Mouse (Mus musculus) G1E (cell line): ENCODE measurements at regions not wholly inside any gene's neighbourhood (a gene's known extent, or its start where the extent isn't known, plus 50 kb on each side); places are given as distances from the start of the nearest gene placed in this dataset.

Experiments
- ATAC-seq: 2 replicates; pipeline ENCODE4 v1.8.0; 2016; ENCODE audit warnings: mild to moderate bottlenecking; ENCODE audit not compliant: insufficient number of reproducible peaks, poor library complexity, low FRiP score, severe bottlenecking; ENCODE audit errors: extremely low read depth
- DNase-seq: peaks from one replicate; pipeline ENCODE4 v3.0.0; 2012; ENCODE audit warnings: low spot score
- H3K27me3 ChIP-seq: 2 replicates; pipeline ENCODE4 v1.6.1; 2012; ENCODE audit warnings: mild to moderate bottlenecking, low read length, inconsistent platforms; ENCODE audit not compliant: insufficient read depth
- H3K36me3 ChIP-seq: replicated peaks from 2 replicates; pipeline ENCODE3; 2012; ENCODE audit warnings: mild to moderate bottlenecking, inconsistent platforms
- H3K4me1 ChIP-seq: 2 replicates; pipeline ENCODE4 v1.6.1; 2012; ENCODE audit warnings: low read depth, low read length, inconsistent platforms, mixed read lengths; ENCODE audit not compliant: insufficient read depth
- H3K4me3 ChIP-seq: 2 replicates; pipeline ENCODE4 v1.5.1; 2012; ENCODE audit warnings: low read depth, mild to moderate bottlenecking, inconsistent platforms, low read length, moderate library complexity, mixed read lengths
- H3K9me3 ChIP-seq: replicated peaks from 2 replicates; pipeline ENCODE4 v1.6.1; 2012; ENCODE audit warnings: inconsistent platforms
- CTCF ChIP-seq: IDR thresholded peaks from 2 replicates; pipeline ENCODE4 v1.5.1; 2012; ENCODE audit warnings: low read depth, low read length, inconsistent platforms, mixed read lengths
- GATA1 ChIP-seq: IDR thresholded peaks from 2 replicates; pipeline ENCODE4 v1.6.1; 2012; ENCODE audit warnings: borderline replicate concordance, low read length, inconsistent platforms, mixed read lengths
- GATA2 ChIP-seq: IDR thresholded peaks from 2 replicates; pipeline ENCODE4 v1.6.1; 2012; ENCODE audit warnings: low read depth, low read length, inconsistent platforms, borderline replicate concordance
- POLR2AphosphoS5 ChIP-seq: IDR thresholded peaks from 2 replicates; pipeline ENCODE4 v1.6.1; 2012; ENCODE audit warnings: low read depth, low read length, inconsistent platforms; ENCODE audit not compliant: insufficient replicate concordance
- TAL1 ChIP-seq: conservative IDR thresholded peaks from 2 replicates; pipeline ENCODE4 v1.6.1; 2012; ENCODE audit warnings: low read depth, low read length, inconsistent platforms, mixed read lengths

DNA sequence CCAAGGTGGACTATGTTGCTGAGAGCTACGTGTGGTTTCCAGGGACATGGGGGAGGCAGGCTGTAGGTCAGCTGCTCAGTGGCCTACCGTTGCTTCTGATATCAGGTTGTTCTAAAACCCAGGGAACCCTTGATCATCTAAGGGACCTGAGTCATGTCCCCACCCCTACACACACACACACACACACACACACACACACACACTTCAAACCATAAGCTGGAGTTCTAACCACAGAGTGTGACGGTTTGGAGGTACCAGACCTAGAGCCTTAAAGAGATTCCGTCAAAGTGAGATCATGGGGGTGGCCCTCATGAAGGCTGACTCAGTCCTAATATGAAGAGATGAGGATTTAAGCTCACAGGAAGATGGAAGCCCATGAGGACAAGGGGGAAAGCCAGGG is 130.8 kb upstream of the Id2 start:
- H3K4me3 ChIP-seq = no peak overlapping the region
- DNase-seq (no peak), ATAC-seq (no peak)
- H3K27me3 ChIP-seq = no peaks in the 10 kb centered on the region
- H3K9me3 ChIP-seq = peaks cover 94% of the 10 kb centered on the region
- no peaks in the 10 kb centered on the region for H3K4me1 ChIP-seq
- TF ChIP-seq TAL1 (no peak), GATA1 (no peak), GATA2 (no peak), CTCF (no peak), POLR2AphosphoS5 (no peak)
- H3K36me3 ChIP-seq = no peaks in the 10 kb centered on the region

DNA sequence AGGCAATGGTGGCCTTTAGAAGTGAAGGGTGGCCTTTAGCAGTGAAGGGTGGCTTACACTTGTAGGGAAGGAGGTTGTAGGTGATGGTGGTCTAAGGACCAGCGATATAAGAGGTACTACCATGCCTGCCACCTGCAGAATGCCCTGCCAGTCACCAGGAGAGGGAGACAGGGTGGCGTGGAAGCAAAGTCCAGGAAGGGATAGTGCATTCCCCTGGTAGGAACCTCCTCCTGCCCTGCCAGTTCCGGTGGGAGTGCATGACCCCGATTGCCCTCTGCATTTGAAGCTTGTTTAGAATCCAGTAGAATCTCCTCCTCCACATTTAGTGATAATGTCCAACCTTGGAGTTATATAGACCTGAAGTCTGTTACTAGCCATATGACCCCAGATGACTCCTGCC is 127.7 kb upstream of the Id2 start:
- Histone ChIP-seq H3K27me3 (no peaks in the 10 kb centered on the region), H3K9me3 (peaks cover 93% of the 10 kb centered on the region), H3K4me3 (no peak overlapping the region), H3K4me1 (no peaks in the 10 kb centered on the region), H3K36me3 (no peaks in the 10 kb centered on the region)
- ATAC-seq = no peak
- DNase-seq = no peak
- TF ChIP-seq CTCF = no peak

DNA sequence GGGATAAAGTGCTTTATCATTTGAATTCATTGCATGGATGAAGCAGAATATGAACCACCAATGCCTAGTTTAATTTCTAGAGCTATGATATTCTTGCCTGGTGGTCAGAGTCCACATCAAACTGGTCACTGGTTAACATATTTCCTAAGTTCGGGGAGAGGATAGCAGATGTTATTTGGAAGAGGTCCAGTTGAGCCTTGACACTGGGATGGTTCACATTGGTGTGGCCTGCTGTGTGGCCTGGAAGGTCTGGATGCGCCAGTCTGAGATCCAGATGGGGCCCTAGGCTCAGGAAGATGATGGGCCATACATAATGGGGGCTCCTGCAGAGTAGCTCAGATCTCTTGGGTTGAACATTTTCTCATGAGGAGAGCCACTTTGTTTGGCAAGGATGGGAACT is 127.3 kb upstream of the Id2 start:
- no peaks in the 10 kb centered on the region for H3K27me3 ChIP-seq
- TF ChIP-seq GATA2 (no peak), CTCF (no peak), POLR2AphosphoS5 (no peak), TAL1 (no peak), GATA1 (no peak)
- H3K4me1 ChIP-seq = no peaks in the 10 kb centered on the region
- no peak overlapping the region for H3K4me3 ChIP-seq
- H3K36me3 ChIP-seq = no peaks in the 10 kb centered on the region
- peaks cover 95% of the 10 kb centered on the region for H3K9me3 ChIP-seq
- ATAC-seq = no peak
- no peak for DNase-seq

DNA sequence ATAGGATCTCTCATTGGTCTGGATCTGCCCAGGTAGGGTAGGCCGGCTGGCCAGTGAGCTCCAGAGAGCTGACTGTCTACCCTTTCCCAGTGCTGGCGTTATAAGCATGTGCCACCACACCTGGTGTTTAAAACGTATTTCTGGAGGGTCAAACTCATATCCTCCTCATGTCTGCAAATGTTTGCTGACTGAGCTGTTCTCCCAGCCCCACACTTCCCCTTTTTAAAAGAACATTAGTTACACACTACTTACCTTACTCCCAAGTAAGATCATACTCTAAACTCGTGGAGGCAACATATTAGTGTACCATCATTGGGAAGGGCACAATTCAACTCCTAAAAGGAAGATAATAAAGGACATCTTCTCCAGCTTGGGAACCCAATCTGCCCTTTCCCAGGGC is 126.6 kb upstream of the Id2 start:
- no peaks in the 10 kb centered on the region for H3K4me1 ChIP-seq
- no peaks in the 10 kb centered on the region for H3K36me3 ChIP-seq
- H3K4me3 ChIP-seq = no peak overlapping the region
- DNase-seq (no peak), ATAC-seq (no peak)
- no peaks in the 10 kb centered on the region for H3K27me3 ChIP-seq
- no peak for TF ChIP-seq TAL1
- TF ChIP-seq CTCF = no peak
- H3K9me3 ChIP-seq = peaks cover 92% of the 10 kb centered on the region

DNA sequence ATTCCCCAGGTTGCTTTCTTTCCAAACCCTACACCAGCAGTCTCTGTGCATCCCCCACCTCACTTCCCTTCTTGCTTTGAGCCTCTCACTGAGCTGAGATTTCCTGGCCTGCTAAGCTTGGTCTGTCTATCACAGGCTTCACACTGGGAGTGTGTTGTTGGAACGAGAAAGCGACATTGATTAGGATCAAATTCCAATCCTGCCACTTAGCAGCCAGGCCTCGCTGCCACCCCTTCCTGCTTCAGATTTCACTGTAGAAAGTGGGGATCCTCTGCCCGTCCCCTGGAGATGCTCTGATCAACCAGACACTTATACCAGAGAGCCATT is 123.8 kb upstream of the Id2 start:
- ATAC-seq = no peak

DNA sequence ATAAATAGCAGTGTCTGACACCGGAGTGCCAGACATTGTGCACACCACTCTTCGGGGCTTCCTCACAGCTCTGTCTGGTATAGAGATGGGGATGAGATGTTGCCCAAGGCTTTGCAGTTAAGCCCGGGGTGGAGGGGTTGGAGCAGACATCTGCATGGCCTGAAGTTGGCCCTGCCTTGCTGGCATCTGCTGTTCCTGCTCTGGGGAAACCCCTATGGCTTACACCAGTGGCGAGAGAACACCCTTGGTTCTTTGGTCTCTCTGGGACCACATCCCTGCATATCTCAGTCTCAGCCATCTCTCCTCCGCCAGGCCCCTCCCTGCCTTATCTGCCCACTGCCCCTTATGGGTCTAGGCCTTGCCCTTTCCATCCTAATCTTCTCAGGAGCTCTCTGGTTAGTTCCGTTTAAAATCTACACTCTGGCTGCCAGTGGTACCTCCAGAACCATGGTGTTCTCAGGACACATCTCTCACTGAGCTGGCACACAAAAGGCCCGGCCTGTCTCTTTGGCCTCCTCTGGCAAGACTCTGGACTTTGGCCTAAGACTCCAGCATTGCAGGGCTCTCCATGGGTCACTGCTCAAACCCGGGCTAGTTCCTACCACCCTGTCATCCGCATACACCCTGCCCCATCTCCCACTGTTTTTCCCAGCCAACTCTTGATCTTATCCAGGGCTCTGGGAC is 123.3 kb upstream of the Id2 start:
- Histone ChIP-seq H3K9me3 (peaks cover 94% of the 10 kb centered on the region), H3K4me3 (no peak overlapping the region), H3K4me1 (no peaks in the 10 kb centered on the region), H3K36me3 (no peaks in the 10 kb centered on the region), H3K27me3 (no peaks in the 10 kb centered on the region)
- no peak for TF ChIP-seq TAL1
- DNase-seq (no peak), ATAC-seq (no peak)

More for the DNA sequence above, 123.8 kb upstream of the Id2 start:
- H3K27me3 ChIP-seq = no peaks in the 10 kb centered on the region
- TF ChIP-seq POLR2AphosphoS5 (no peak), CTCF (no peak), GATA2 (no peak), TAL1 (no peak), GATA1 (no peak)
- H3K4me1 ChIP-seq = no peaks in the 10 kb centered on the region
- H3K9me3 ChIP-seq = peaks cover 94% of the 10 kb centered on the region
- no peak overlapping the region for H3K4me3 ChIP-seq
- H3K36me3 ChIP-seq = no peaks in the 10 kb centered on the region
- no peak for DNase-seq

DNA sequence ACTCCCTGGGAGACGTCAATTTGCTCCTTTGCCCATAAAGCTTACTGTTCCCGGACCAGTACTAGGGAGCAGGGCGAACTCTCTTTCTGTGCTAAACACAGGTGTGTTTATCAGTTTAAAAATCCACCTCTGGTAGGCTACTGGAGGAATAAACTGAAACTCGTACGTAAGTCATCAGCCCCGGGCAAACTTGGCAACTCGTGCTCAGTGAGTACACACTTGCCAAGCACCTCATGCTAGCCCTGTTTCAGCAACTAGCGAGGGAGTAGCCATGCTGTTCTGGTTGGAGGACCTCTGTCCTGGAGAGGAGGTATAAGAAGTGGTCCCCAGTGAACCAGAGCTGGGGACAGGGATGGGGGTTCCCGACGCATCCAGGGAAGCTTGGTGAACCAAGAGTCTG is 122.6 kb upstream of the Id2 start:
- DNase-seq = no peak
- TF ChIP-seq TAL1 (no peak), POLR2AphosphoS5 (no peak), GATA2 (no peak), CTCF (no peak), GATA1 (no peak)
- H3K36me3 ChIP-seq = no peaks in the 10 kb centered on the region
- peaks cover 93% of the 10 kb centered on the region for H3K9me3 ChIP-seq
- no peaks in the 10 kb centered on the region for H3K27me3 ChIP-seq
- ATAC-seq = no peak
- H3K4me1 ChIP-seq = no peaks in the 10 kb centered on the region
- no peak overlapping the region for H3K4me3 ChIP-seq
